23 mouse cellular contexts compared by ENCODE assay signal in genomic region chr13:31960514-31960913, GRCm38 (mm10).
DNase-seq lines count a peak whose midpoint lies in the region; ATAC-seq and TF ChIP-seq lines count a peak whose summit lies in the region.
"Had no signal": no experiment of that assay in that cellular context is flagged by ENCODE, and none has a peak within 500 bp of the region (broad histone marks: within the 10 kb centered on the region; RNA-seq: fewer than 3 reads in every experiment).

No protein-coding gene starts in this region.

- no peaks in the 10 kb centered on the region for H3K36me3 ChIP-seq in heart, embryonic 10.5 days
- H3K36me3 ChIP-seq in forebrain, embryonic 15.5 days: no peaks in the 10 kb centered on the region
- H3K36me3 ChIP-seq in neural tube, embryonic 15.5 days: no peaks in the 10 kb centered on the region
- H3K36me3 ChIP-seq in kidney, adult 2 months (ENCODE audit: control insufficient read depth, insufficient read depth, low read length): no peaks in the 10 kb centered on the region
- H3K36me3 ChIP-seq: embryonic facial prominence, embryonic 13.5 days; heart, embryonic 13.5 days; hindbrain, embryonic 13.5 days; limb, embryonic 10.5 days had no signal

- peaks cover 26% of the 10 kb centered on the region for H3K4me1 ChIP-seq in heart, embryonic 10.5 days
- 0 out of 2 replicates have a peak, but pooled peaks cover 5% of the 10 kb centered on the region for H3K4me1 ChIP-seq in forebrain, embryonic 15.5 days
- no peaks in the 10 kb centered on the region for H3K4me1 ChIP-seq in neural tube, embryonic 15.5 days
- no peaks in the 10 kb centered on the region for H3K4me1 ChIP-seq in kidney, adult 2 months (ENCODE audit: control insufficient read depth, insufficient read depth, low read length)

- no peak overlapping the region for H3K4me3 ChIP-seq in gastrocnemius, adult 2 months
- no peak overlapping the region for H3K4me3 ChIP-seq in heart, embryonic 10.5 days
- no peak overlapping the region for H3K4me3 ChIP-seq in forebrain, embryonic 15.5 days
- no peak overlapping the region for H3K4me3 ChIP-seq in neural tube, embryonic 15.5 days (replicated peaks)
- H3K4me3 ChIP-seq in kidney, adult 2 months (ENCODE audit: insufficient read depth, low read depth, low read length): no peak overlapping the region
- H3K4me3 ChIP-seq: embryonic facial prominence, embryonic 13.5 days; heart, embryonic 13.5 days; hindbrain, embryonic 13.5 days; limb, embryonic 10.5 days; myocyte had no signal

- no peak overlapping the region for H3K4me2 ChIP-seq in forebrain, embryonic 15.5 days (replicated peaks)
- H3K4me2 ChIP-seq in neural tube, embryonic 15.5 days: no peak overlapping the region
- H3K4me2 ChIP-seq: embryonic facial prominence, embryonic 13.5 days; heart, embryonic 13.5 days; hindbrain, embryonic 13.5 days; liver, embryonic 11.5 days had no signal

- no peaks in the 10 kb centered on the region for H3K9me3 ChIP-seq in heart, embryonic 10.5 days
- no peaks in the 10 kb centered on the region for H3K9me3 ChIP-seq in forebrain, embryonic 15.5 days
- H3K9me3 ChIP-seq in neural tube, embryonic 15.5 days (replicated peaks): no peaks in the 10 kb centered on the region
- H3K9me3 ChIP-seq: embryonic facial prominence, embryonic 13.5 days; heart, embryonic 13.5 days; hindbrain, embryonic 13.5 days; limb, embryonic 10.5 days had no signal

- TF ChIP-seq CTCF in gastrocnemius, adult 2 months (IDR thresholded peaks at IDR 0.05): no peak
- TF ChIP-seq CTCF in kidney, adult 2 months (conservative IDR thresholded peaks at IDR 0.05; ENCODE audit: insufficient read depth, insufficient read length, low read depth, low read length): no peak

- ATAC-seq in forebrain, embryonic 15.5 days (replicated peaks): no peak
- no peak for ATAC-seq in neural tube, embryonic 15.5 days (ENCODE audit: low FRiP score)
- ATAC-seq: activated CD4-positive, CD25-positive, alpha-beta regulatory T cell, adult 4 months; intestine, embryonic 16.5 days; Patski had no signal

- DNase-seq in gastrocnemius, adult 2 months: peak; percentile 18
- no peak for DNase-seq in gastrocnemius, postnatal 10 days
- DNase-seq in NIH3T3 (ENCODE audit: low read depth): peak; percentile 35
- DNase-seq in embryo, embryonic 9.5 days (ENCODE audit: extremely low spot score): peak; percentile 50
- peak; percentile 84 for DNase-seq in heart, embryonic 10.5 days (ENCODE audit: low spot score)
- DNase-seq in kidney, adult 2 months: no peak
- DNase-seq: B cell, adult 2 months; cerebellum, postnatal 14 days; layer of hippocampus, postnatal 36 days; lung, adult 2 months; lung, postnatal 36 days; thymus, adult 18-20 months had no signal

- H3K27ac ChIP-seq in gastrocnemius, adult 2 months: no peak overlapping the region
- H3K27ac ChIP-seq in heart, embryonic 10.5 days: no peak overlapping the region
- no peak overlapping the region for H3K27ac ChIP-seq in forebrain, embryonic 15.5 days (replicated peaks)
- H3K27ac ChIP-seq in neural tube, embryonic 15.5 days (replicated peaks): no peak overlapping the region
- H3K27ac ChIP-seq in kidney, adult 2 months (ENCODE audit: insufficient read depth, low read depth, low read length): no peak overlapping the region
- H3K27ac ChIP-seq: embryonic facial prominence, embryonic 13.5 days; heart, embryonic 13.5 days; hindbrain, embryonic 13.5 days; limb, embryonic 10.5 days had no signal

- peaks cover 17% of the 10 kb centered on the region for H3K27me3 ChIP-seq in heart, embryonic 10.5 days (ENCODE audit: insufficient read depth, poor library complexity, severe bottlenecking)
- no peaks in the 10 kb centered on the region for H3K27me3 ChIP-seq in forebrain, embryonic 15.5 days
- H3K27me3 ChIP-seq in neural tube, embryonic 15.5 days (replicated peaks): no peaks in the 10 kb centered on the region
- H3K27me3 ChIP-seq in kidney, adult 2 months (replicated peaks; ENCODE audit: control insufficient read depth, insufficient read depth, low read length): no peaks in the 10 kb centered on the region
- H3K27me3 ChIP-seq: embryonic facial prominence, embryonic 13.5 days; heart, embryonic 13.5 days; hindbrain, embryonic 13.5 days; Patski had no signal

- 7% methylated on average over 3 of the region's 3 CpGs for WGBS in heart, embryonic 10.5 days
- WGBS in forebrain, embryonic 15.5 days: 53% methylated on average over 3 of the region's 3 CpGs
- WGBS in neural tube, embryonic 15.5 days: 67% methylated on average over 3 of the region's 3 CpGs
- 61% methylated on average over 3 of the region's 3 CpGs for WGBS in kidney, adult 2 months

- TF ChIP-seq POLR2A in kidney, adult 2 months (IDR thresholded peaks at IDR 0.05; ENCODE audit: low read depth, low read length): no peak

- no peak overlapping the region for H3K9ac ChIP-seq in forebrain, embryonic 15.5 days (replicated peaks)
- H3K9ac ChIP-seq in neural tube, embryonic 15.5 days (replicated peaks): no peak overlapping the region
- H3K9ac ChIP-seq: embryonic facial prominence, embryonic 13.5 days; heart, embryonic 13.5 days; hindbrain, embryonic 13.5 days had no signal

- intact Hi-C loops in gastrocnemius, adult 2 months (cut with DNase I): no loop called here

Comparison
In these comparisons a context has a peak if more than half of its experiments do, and no peak if none do; other contexts are left out.
1. DNase-seq: peak in gastrocnemius, adult 2 months (single experiment), NIH3T3 (single experiment), embryo, embryonic 9.5 days (single experiment) and heart, embryonic 10.5 days (single experiment); none in gastrocnemius, postnatal 10 days (single experiment) and kidney, adult 2 months (single experiment).